Mouse (Mus musculus): ENCODE data around the gene Ncor2.

DNA sequence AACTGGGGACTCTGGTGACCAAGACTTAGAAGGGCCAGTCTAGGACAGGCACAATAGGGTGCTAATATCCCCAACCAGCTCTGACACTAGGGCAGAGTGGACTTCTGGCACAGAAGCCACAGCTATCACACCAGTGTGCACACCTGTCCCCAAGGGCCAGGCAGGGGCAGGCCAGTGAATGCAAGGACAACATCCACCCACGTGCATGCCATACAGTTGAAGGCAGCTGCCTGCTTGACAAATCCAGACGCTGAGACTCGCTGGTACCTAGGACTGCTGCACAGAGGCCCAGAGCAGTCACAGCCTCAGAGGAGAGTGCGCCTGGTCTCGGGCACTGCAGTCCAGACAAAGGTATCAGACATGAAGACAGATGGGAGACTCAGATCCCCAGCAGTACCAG is 11.5 kb downstream of the Ncor2 start:
- TF ChIP-seq CTCF (IDR thresholded peaks at IDR 0.05; ENCODE audit: borderline replicate concordance, control insufficient read depth, extremely low read depth, insufficient read depth, low read length, poor library complexity) (no peak), POLR2A (IDR thresholded peaks at IDR 0.05; ENCODE audit: control insufficient read depth, extremely low read depth, insufficient read depth, low read length, poor library complexity) (no peak)

All from thymus, adult 2 months (tissue).